9 mouse cellular contexts compared by ENCODE assay signal in the genomic region with DNA sequence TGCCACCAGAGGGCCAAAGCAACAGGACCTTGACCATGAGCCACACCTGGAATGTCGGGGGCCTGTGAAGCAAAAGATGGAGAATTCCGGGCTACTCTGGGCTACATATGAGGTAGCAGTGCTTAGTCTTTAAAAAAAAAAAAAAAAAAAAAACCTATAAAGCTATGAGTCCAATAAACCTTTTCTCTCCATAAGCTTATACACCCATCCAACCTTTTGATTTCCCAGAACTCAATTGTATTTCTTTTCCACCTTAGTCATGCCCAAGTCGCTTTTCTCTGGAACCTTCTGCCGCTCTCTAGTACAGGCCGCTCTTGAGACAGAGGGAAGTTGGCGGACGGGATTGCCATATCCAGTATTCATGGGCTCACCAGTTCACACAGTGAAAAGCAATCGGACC. TPM values are rescaled to one million over a fixed set of nuclear protein-coding genes. Genes with fewer than 3 reads are reported as not detected.
DNase-seq lines count a peak whose midpoint lies in the region; ATAC-seq and TF ChIP-seq lines count a peak whose summit lies in the region.
"Had no signal": no experiment of that assay in that cellular context is flagged by ENCODE, and none has a peak within 500 bp of the region (broad histone marks: within the 10 kb centered on the region; RNA-seq: fewer than 3 reads in every experiment).

No protein-coding gene starts in this region.

- no peak for TF ChIP-seq POLR2A in MEL (IDR thresholded peaks at IDR 0.05; ENCODE audit: control insufficient read depth in 1 of 2, insufficient read depth in 1 of 2, low read depth in 1 of 2, low read length in 2 of 2, poor library complexity in 1 of 2)

- H3K4me3 ChIP-seq in heart, embryonic 15.5 days: peak overlapping the region; percentile 52
- peak overlapping the region; percentile 63 to 73 for H3K4me3 ChIP-seq in MEL (ENCODE audit: control insufficient read depth in 1 of 2, insufficient read depth in 1 of 2, low read depth in 2 of 2, low read length in 2 of 2)
- H3K4me3 ChIP-seq in hindbrain, embryonic 12.5 days: peak overlapping the region; percentile 38
- H3K4me3 ChIP-seq in midbrain, embryonic 11.5 days (ENCODE audit: low read depth, low read length): peak overlapping the region; percentile 30; the same call in 1 of the 2 replicates

- TF ChIP-seq RAD21 in MEL (IDR thresholded peaks at IDR 0.05; ENCODE audit: low read depth, low read length): no peak

- TF ChIP-seq CTCF in MEL (IDR thresholded peaks at IDR 0.05 in 2 of 3, conservative IDR thresholded peaks at IDR 0.05 in 1 of 3; ENCODE audit: control insufficient read depth in 1 of 3, insufficient read depth in 1 of 3, low read depth in 2 of 3, low read length in 3 of 3, poor library complexity in 1 of 3, severe bottlenecking in 1 of 3): no peak

- no peak overlapping the region for H3K27ac ChIP-seq in heart, embryonic 15.5 days
- peak overlapping the region; percentile 22; the same call in 1 of the 2 replicates for H3K27ac ChIP-seq in MEL (ENCODE audit: control insufficient read depth, low read depth, low read length)
- H3K27ac ChIP-seq in hindbrain, embryonic 12.5 days: no peak overlapping the region
- no peak overlapping the region for H3K27ac ChIP-seq in midbrain, embryonic 11.5 days (ENCODE audit: low read depth, low read length)

- intact Hi-C loops in heart, postnatal 36 days (cut with DNase I): no loop called here
- intact Hi-C loops in left cerebral cortex, postnatal 36 days (cut with DNase I): no loop called here

- ATAC-seq in heart, embryonic 15.5 days (replicated peaks; ENCODE audit: insufficient number of reproducible peaks, insufficient read depth, low FRiP score, low read depth): no peak
- peak; percentile 49 for ATAC-seq in hindbrain, embryonic 12.5 days (ENCODE audit: low FRiP score)
- ATAC-seq in midbrain, embryonic 11.5 days (ENCODE audit: low FRiP score): peak; percentile 28; the same call in 1 of the 2 replicates

- peak overlapping the region; percentile 36; the same call in 1 of the 2 replicates for H3K9ac ChIP-seq in heart, embryonic 15.5 days
- peak overlapping the region; percentile 66 for H3K9ac ChIP-seq in MEL (ENCODE audit: control insufficient read depth, low read depth, low read length, poor library complexity, severe bottlenecking)
- H3K9ac ChIP-seq in hindbrain, embryonic 12.5 days: no peak overlapping the region
- no peak overlapping the region; the same call in 1 of the 2 replicates for H3K9ac ChIP-seq in midbrain, embryonic 11.5 days (ENCODE audit: low read length)

- H3K4me2 ChIP-seq in heart, embryonic 15.5 days: peak overlapping the region; percentile 77
- H3K4me2 ChIP-seq in hindbrain, embryonic 12.5 days (replicated peaks): peak overlapping the region; percentile 74
- H3K4me2 ChIP-seq in midbrain, embryonic 11.5 days: peak overlapping the region; percentile 61

- no peaks in the 10 kb centered on the region; the same call in 1 of the 2 replicates for H3K79me2 ChIP-seq in MEL (ENCODE audit: control insufficient read depth, insufficient read depth, low read length, poor library complexity)

- no peaks in the 10 kb centered on the region for H3K36me3 ChIP-seq in heart, embryonic 15.5 days
- H3K36me3 ChIP-seq in MEL (ENCODE audit: control insufficient read depth in 1 of 2, insufficient read depth in 2 of 2, low read length in 2 of 2): peaks cover 0 to 11% of the 10 kb centered on the region in 2 experiments; a peak in 2 of 4 replicates
- no peaks in the 10 kb centered on the region for H3K36me3 ChIP-seq in hindbrain, embryonic 12.5 days
- H3K36me3 ChIP-seq in midbrain, embryonic 11.5 days (ENCODE audit: control insufficient read depth, insufficient read depth, low read length): no peaks in the 10 kb centered on the region

- WGBS in heart, embryonic 15.5 days: 69% methylated on average over 8 of the region's 8 CpGs
- 73% methylated on average over 8 of the region's 8 CpGs for WGBS in hindbrain, embryonic 12.5 days
- WGBS in midbrain, embryonic 11.5 days: 76% methylated on average over 8 of the region's 8 CpGs

- no peak for DNase-seq in heart, postnatal 36 days
- no peak for DNase-seq in MEL (ENCODE audit: low read depth, low spot score)
- DNase-seq in midbrain, embryonic 11.5 days (ENCODE audit: low spot score, missing footprints): no peak
- no peak for DNase-seq in layer of hippocampus, adult 9-11 months
- no peak for DNase-seq in left cerebral cortex, postnatal 36 days (ENCODE audit: low spot score in 2 of 2)
- no peak for DNase-seq in B cell, adult 2 months

- no peak for TF ChIP-seq EP300 in MEL (IDR thresholded peaks at IDR 0.05; ENCODE audit: low read depth in 1 of 2, low read length in 2 of 2)

- peaks cover 16% of the 10 kb centered on the region for H3K27me3 ChIP-seq in heart, embryonic 15.5 days
- no peaks in the 10 kb centered on the region for H3K27me3 ChIP-seq in MEL (ENCODE audit: control insufficient read depth in 1 of 2, insufficient read depth in 2 of 2, low read length in 2 of 2)
- H3K27me3 ChIP-seq in hindbrain, embryonic 12.5 days: peaks cover 9% of the 10 kb centered on the region; the same call in 1 of the 2 replicates
- peaks cover 5% of the 10 kb centered on the region; the same call in 1 of the 2 replicates for H3K27me3 ChIP-seq in midbrain, embryonic 11.5 days (ENCODE audit: control insufficient read depth, insufficient read depth, low read length)

- no peaks in the 10 kb centered on the region for H3K9me3 ChIP-seq in heart, embryonic 15.5 days (replicated peaks)
- no peaks in the 10 kb centered on the region for H3K9me3 ChIP-seq in MEL (replicated peaks; ENCODE audit: insufficient read depth, low read length)
- no peaks in the 10 kb centered on the region for H3K9me3 ChIP-seq in hindbrain, embryonic 12.5 days (replicated peaks)
- no peaks in the 10 kb centered on the region for H3K9me3 ChIP-seq in midbrain, embryonic 11.5 days (ENCODE audit: control insufficient read depth, low read length)

- H3K4me1 ChIP-seq in heart, embryonic 15.5 days (replicated peaks): peaks cover 20% of the 10 kb centered on the region
- H3K4me1 ChIP-seq in MEL (ENCODE audit: control insufficient read depth in 1 of 2, insufficient read depth in 2 of 2, low read length in 2 of 2): peaks cover 0 to 17% of the 10 kb centered on the region in 2 experiments; a peak in 1 of 4 replicates
- H3K4me1 ChIP-seq in hindbrain, embryonic 12.5 days: peaks cover 13% of the 10 kb centered on the region
- peaks cover 4% of the 10 kb centered on the region; the same call in 1 of the 2 replicates for H3K4me1 ChIP-seq in midbrain, embryonic 11.5 days (ENCODE audit: control insufficient read depth, insufficient read depth, low read length)

TF ChIP-seq in MEL, 35 proteins besides CTCF, POLR2A, EP300 and RAD21:
- TF ChIP-seq ZNF384 (IDR thresholded peaks at IDR 0.05; ENCODE audit: low read depth, low read length) (peak; percentile 88), POLR2AphosphoS5 (IDR thresholded peaks at IDR 0.05; ENCODE audit: borderline replicate concordance, low read depth, low read length) (no peak)

RNA-seq across cellular contexts. Expression of a gene that starts 1.1 kb away (rescaled TPM):
- 1.3 and 1.6 TPM in 2 replicates for polyA plus RNA-seq in heart, embryonic 15.5 days (2015; fragmentation: Nextera tagmentation; extraction: Ambion mirVana)
- under 1 TPM in 1 of 2 experiments, not detected in 1; 0.27 TPM for total RNA-seq in heart, postnatal 36 days (2021)
- 1.4 and 1.5 TPM in 2 replicates for total RNA-seq in MEL (2012; rRNA removed)
- 100 to 1,000 TPM in 1 of 2 experiments, 1 to 10 TPM in 1; 2.5 to 149 TPM for polyA plus RNA-seq in MEL (2012; ENCODE audit: insufficient read depth in 1 of 2, insufficient read length in 2 of 2, low read depth in 1 of 2, low replicate concordance in 2 of 2, missing spikeins in 1 of 2)
- 0.62 and 1.4 TPM in 2 replicates for polyA plus RNA-seq in hindbrain, embryonic 12.5 days (2016; fragmentation: Nextera tagmentation; extraction: Ambion mirVana)
- polyA plus RNA-seq in midbrain, embryonic 11.5 days (2014; fragmentation: Nextera tagmentation; extraction: Ambion mirVana): 0.40 and 0.46 TPM in 2 replicates
- total RNA-seq in left cerebral cortex, postnatal 36 days (2021): 1 to 10 TPM; 7.2 to 8.3 TPM
- total RNA-seq: gastrocnemius, postnatal 25 days had no signal

RNA-seq across cellular contexts. Expression of a gene that starts 32.5 kb away (rescaled TPM):
- 19.2 and 22.5 TPM in 2 replicates for polyA plus RNA-seq in heart, embryonic 15.5 days (2015; fragmentation: Nextera tagmentation; extraction: Ambion mirVana)
- 10 to 100 TPM; 19.4 to 19.6 TPM for total RNA-seq in heart, postnatal 36 days (2021)
- total RNA-seq in MEL (2012; rRNA removed): 13.6 and 14.4 TPM in 2 replicates
- polyA plus RNA-seq in MEL (2012; ENCODE audit: insufficient read depth in 1 of 2, insufficient read length in 2 of 2, low read depth in 1 of 2, low replicate concordance in 2 of 2, missing spikeins in 1 of 2): 10 to 100 TPM; 25.6 to 63.5 TPM
- polyA plus RNA-seq in hindbrain, embryonic 12.5 days (2016; fragmentation: Nextera tagmentation; extraction: Ambion mirVana): 23.0 and 23.4 TPM in 2 replicates
- 13.5 and 18.1 TPM in 2 replicates for polyA plus RNA-seq in midbrain, embryonic 11.5 days (2014; fragmentation: Nextera tagmentation; extraction: Ambion mirVana)
- total RNA-seq in left cerebral cortex, postnatal 36 days (2021): 10 to 100 TPM; 23.1 to 26.4 TPM

RNA-seq across cellular contexts. Expression of a gene that starts 40.6 kb away (rescaled TPM):
- polyA plus RNA-seq in heart, embryonic 15.5 days (2015; fragmentation: Nextera tagmentation; extraction: Ambion mirVana): 39.3 and 44.8 TPM in 2 replicates
- 10 to 100 TPM; 36.2 to 38.2 TPM for total RNA-seq in heart, postnatal 36 days (2021)
- total RNA-seq in MEL (2012; rRNA removed): 63.4 and 69.9 TPM in 2 replicates
- polyA plus RNA-seq in MEL (2012; ENCODE audit: insufficient read depth in 1 of 2, insufficient read length in 2 of 2, low read depth in 1 of 2, low replicate concordance in 2 of 2, missing spikeins in 1 of 2): 10 to 100 TPM in 1 of 2 experiments, not detected in 1; 89.0 TPM
- polyA plus RNA-seq in hindbrain, embryonic 12.5 days (2016; fragmentation: Nextera tagmentation; extraction: Ambion mirVana): 75.2 and 75.9 TPM in 2 replicates
- 87.9 and 91.6 TPM in 2 replicates for polyA plus RNA-seq in midbrain, embryonic 11.5 days (2014; fragmentation: Nextera tagmentation; extraction: Ambion mirVana)
- total RNA-seq in left cerebral cortex, postnatal 36 days (2021): 10 to 100 TPM; 55.2 to 56.0 TPM

RNA-seq across cellular contexts. Expression of a gene that starts 49.1 kb away (rescaled TPM):
- polyA plus RNA-seq in heart, embryonic 15.5 days (2015; fragmentation: Nextera tagmentation; extraction: Ambion mirVana): 0.16 and 0.29 TPM in 2 replicates
- total RNA-seq in heart, postnatal 36 days (2021): not detected
- not detected in 2 replicates for total RNA-seq in MEL (2012; rRNA removed)
- polyA plus RNA-seq in MEL (2012; ENCODE audit: insufficient read depth in 1 of 2, insufficient read length in 2 of 2, low read depth in 1 of 2, low replicate concordance in 2 of 2, missing spikeins in 1 of 2): not detected
- polyA plus RNA-seq in hindbrain, embryonic 12.5 days (2016; fragmentation: Nextera tagmentation; extraction: Ambion mirVana): 2.3 and 3.2 TPM in 2 replicates
- polyA plus RNA-seq in midbrain, embryonic 11.5 days (2014; fragmentation: Nextera tagmentation; extraction: Ambion mirVana): 1.7 and 2.0 TPM in 2 replicates
- total RNA-seq in left cerebral cortex, postnatal 36 days (2021): 1 to 10 TPM; 1.3 to 1.9 TPM
- total RNA-seq: gastrocnemius, postnatal 25 days had no signal

Comparison
In these comparisons a context has a peak if more than half of its experiments do, and no peak if none do; other contexts are left out.
1. H3K9ac ChIP-seq: peak in heart, embryonic 15.5 days (single experiment) and MEL (single experiment); none in hindbrain, embryonic 12.5 days (single experiment) and midbrain, embryonic 11.5 days (single experiment).
2. Peak in every context shown above with its lines, with median percentiles within 50 percentile points of each other: H3K4me2 ChIP-seq and H3K4me3 ChIP-seq.